Mouse (Mus musculus) embryonic facial prominence, embryonic 11.5 days (tissue): ENCODE measurements around the gene Mael. TPM values are rescaled to one million over a fixed set of nuclear protein-coding genes. Genes with fewer than 3 reads are reported as not detected.

Source experiments
- ATAC-seq: fragments of 200-750 bp; cut with Nextera tagmentation; replicated peaks from 2 replicates; pipeline ENCODE4 v1.8.0; 2017; ENCODE audit warnings: low read depth; ENCODE audit not compliant: insufficient number of reproducible peaks, low FRiP score, low TSS enrichment
- DNase-seq: peaks from one replicate; pipeline ENCODE4 v3.0.0-alpha.2; 2015; ENCODE audit warnings: low spot score
- H3K27ac ChIP-seq: fragments of 300-500 bp; sonication (generic); replicated peaks from 2 replicates; pipeline ENCODE4 v1.5.1; 2014; ENCODE audit warnings: mild to moderate bottlenecking, low read depth, low read length, control low read depth
- H3K27me3 ChIP-seq: fragments of 300-500 bp; sonication (generic); 2 replicates; pipeline ENCODE4 v1.6.1; 2014; ENCODE audit warnings: mild to moderate bottlenecking, low read length, moderate library complexity, mixed read lengths; ENCODE audit not compliant: control insufficient read depth, insufficient read depth
- H3K36me3 ChIP-seq: fragments of 300-500 bp; sonication (generic); replicated peaks from 2 replicates; pipeline ENCODE4 v1.6.1; 2014; ENCODE audit warnings: low read depth, mild to moderate bottlenecking, low read length, moderate library complexity, mixed read lengths; ENCODE audit not compliant: control insufficient read depth, insufficient read depth
- H3K4me1 ChIP-seq: fragments of 300-500 bp; sonication (generic); 2 replicates; pipeline ENCODE4 v1.6.1; 2014; ENCODE audit warnings: low read length, mixed read lengths; ENCODE audit not compliant: control insufficient read depth, insufficient read depth
- H3K4me2 ChIP-seq: fragments of 300-500 bp; sonication (generic); 2 replicates; pipeline ENCODE4 v1.6.1; 2014; ENCODE audit warnings: low read depth, mild to moderate bottlenecking, control low read depth, low read length, moderate library complexity
- H3K4me3 ChIP-seq: fragments of 300-500 bp; sonication (generic); 2 replicates; pipeline ENCODE4 v1.5.1; 2014; ENCODE audit warnings: low read depth, low read length, control low read depth
- H3K9ac ChIP-seq: fragments of 300-500 bp; sonication (generic); replicated peaks from 2 replicates; pipeline ENCODE4 v1.6.1; 2014; ENCODE audit warnings: mild to moderate bottlenecking, control low read depth, low read length
- H3K9me3 ChIP-seq: fragments of 300-500 bp; sonication (generic); replicated peaks from 2 replicates; pipeline ENCODE4 v1.6.1; 2016; ENCODE audit warnings: mild to moderate bottlenecking, low read length, inconsistent platforms, mixed read lengths; ENCODE audit not compliant: control insufficient read depth
- WGBS: fragments of 180-500 bp; shearing (Covaris S2); extraction: QIAGEN DNeasy Blood & Tissue Kit; methylation state at CpG from one replicate; pipeline ENCODE4 v1.1.7; 2014; 5-methylcytosine and 5-hydroxymethylcytosine counted together
- polyA plus RNA-seq: library from polyadenylated mRNA; unstranded; fragments of >200 nt; fragmentation: Nextera tagmentation; extraction: Ambion mirVana; gene quantifications from 2 replicates; pipeline ENCODE4 v1.2.1, GENCODE M21; 2014

Mael gene
- polyA plus RNA-seq, 1 experiment from 2014 or later, result not detected

GRCm38 (mm10) chr1:166169713-166170112 is 68.8 kb downstream of the Mael start:
- no peak overlapping the region for H3K27ac ChIP-seq
- no peaks in the 10 kb centered on the region for H3K27me3 ChIP-seq
- H3K9me3 ChIP-seq, result no peaks in the 10 kb centered on the region
- no peak overlapping the region for H3K4me2 ChIP-seq
- DNase-seq (no peak), ATAC-seq (no peak)
- H3K9ac ChIP-seq, result no peak overlapping the region
- H3K4me3 ChIP-seq, result no peak overlapping the region
- no peaks in the 10 kb centered on the region for H3K4me1 ChIP-seq
- H3K36me3 ChIP-seq, result no peaks in the 10 kb centered on the region
- WGBS, result 86% methylated on average over 7 of the region's 7 CpGs

GRCm38 (mm10) chr1:166168017-166168416 is 70.5 kb downstream of the Mael start:
- WGBS, result 91% methylated on average over 7 of the region's 7 CpGs
- no peak overlapping the region for H3K9ac ChIP-seq

GRCm38 (mm10) chr1:166167405-166167804 is 71.1 kb downstream of the Mael start:
- Histone ChIP-seq H3K9ac (no peak overlapping the region), H3K9me3 (no peaks in the 10 kb centered on the region), H3K36me3 (no peaks in the 10 kb centered on the region), H3K27ac (no peak overlapping the region), H3K4me2 (no peak overlapping the region), H3K4me3 (no peak overlapping the region), H3K4me1 (no peaks in the 10 kb centered on the region), H3K27me3 (no peaks in the 10 kb centered on the region; the same call in 1 of the 2 replicates)
- WGBS, result 83% methylated on average over 4 of the region's 4 CpGs
- DNase-seq, result no peak
- ATAC-seq, result no peak

More at GRCm38 (mm10) chr1:166168017-166168416, 70.5 kb downstream of the Mael start:
- H3K36me3 ChIP-seq, result no peaks in the 10 kb centered on the region
- no peak overlapping the region for H3K27ac ChIP-seq
- ATAC-seq (no peak), DNase-seq (no peak)
- no peak overlapping the region for H3K4me3 ChIP-seq
- H3K4me2 ChIP-seq, result no peak overlapping the region
- no peaks in the 10 kb centered on the region; the same call in 1 of the 2 replicates for H3K27me3 ChIP-seq
- no peaks in the 10 kb centered on the region for H3K9me3 ChIP-seq
- no peaks in the 10 kb centered on the region for H3K4me1 ChIP-seq

- Histone ChIP-seq H3K27ac (no peak overlapping the region), H3K27me3 (no peaks in the 10 kb centered on the region; the same call in 1 of the 2 replicates), H3K4me2 (no peak overlapping the region), H3K9ac (no peak overlapping the region), H3K4me3 (no peak overlapping the region), H3K4me1 (no peaks in the 10 kb centered on the region), H3K36me3 (no peaks in the 10 kb centered on the region), H3K9me3 (no peaks in the 10 kb centered on the region)
- no peak for DNase-seq
- WGBS, result 90% methylated on average over 9 of the region's 9 CpGs
- ATAC-seq, result no peak
Observed at GRCm38 (mm10) chr1:166165159-166165558, 73.4 kb downstream of the Mael start.

- ATAC-seq (no peak), DNase-seq (no peak)
- no peaks in the 10 kb centered on the region for H3K36me3 ChIP-seq
- H3K27ac ChIP-seq, result no peak overlapping the region
- H3K4me2 ChIP-seq, result no peak overlapping the region
- H3K9me3 ChIP-seq, result no peaks in the 10 kb centered on the region
- no peak overlapping the region for H3K9ac ChIP-seq
- H3K4me1 ChIP-seq, result no peaks in the 10 kb centered on the region
- H3K4me3 ChIP-seq, result no peak overlapping the region
- no peaks in the 10 kb centered on the region; the same call in none of the 2 replicates for H3K27me3 ChIP-seq
- WGBS, result 93% methylated on average over 14 of the region's 14 CpGs
Observed at GRCm38 (mm10) chr1:166164580-166164979, 74.0 kb downstream of the Mael start.

- Histone ChIP-seq H3K36me3 (no peaks in the 10 kb centered on the region), H3K9ac (no peak overlapping the region), H3K9me3 (no peaks in the 10 kb centered on the region), H3K27me3 (no peaks in the 10 kb centered on the region; the same call in none of the 2 replicates), H3K27ac (no peak overlapping the region), H3K4me1 (no peaks in the 10 kb centered on the region), H3K4me2 (peak overlapping the region; percentile 29; the same call in 1 of the 2 replicates), H3K4me3 (no peak overlapping the region)
- WGBS, result 17% methylated on average over 24 of the region's 24 CpGs
- DNase-seq (peak; percentile 89), ATAC-seq (peak; percentile 53)
Observed at GRCm38 (mm10) chr1:166160569-166161445, 77.7 kb downstream of the Mael start.

- Histone ChIP-seq H3K27ac (no peak overlapping the region), H3K4me3 (no peak overlapping the region), H3K36me3 (no peaks in the 10 kb centered on the region), H3K4me2 (no peak overlapping the region), H3K9me3 (no peaks in the 10 kb centered on the region), H3K9ac (no peak overlapping the region), H3K4me1 (no peaks in the 10 kb centered on the region), H3K27me3 (peaks cover 4% of the 10 kb centered on the region)
- WGBS, result 58% methylated on average over 5 of the region's 5 CpGs
- no peak for ATAC-seq
- no peak for DNase-seq
Observed at GRCm38 (mm10) chr1:166160111-166160510, 78.4 kb downstream of the Mael start.

GRCm38 (mm10) chr1:166158664-166159063 is 79.9 kb downstream of the Mael start:
- H3K4me2 ChIP-seq, result no peak overlapping the region
- no peak overlapping the region for H3K27ac ChIP-seq
- ATAC-seq, result no peak
- peaks cover 8% of the 10 kb centered on the region for H3K27me3 ChIP-seq
- no peaks in the 10 kb centered on the region for H3K9me3 ChIP-seq
- no peaks in the 10 kb centered on the region for H3K4me1 ChIP-seq
- WGBS, result 61% methylated on average over 9 of the region's 9 CpGs
- no peaks in the 10 kb centered on the region for H3K36me3 ChIP-seq
- no peak for DNase-seq
- no peak overlapping the region for H3K9ac ChIP-seq
- no peak overlapping the region for H3K4me3 ChIP-seq
